Mouse (Mus musculus) kidney, embryonic 16.5 days (tissue): ENCODE measurements at regions not wholly inside any gene's neighbourhood (a gene's known extent, or its start where the extent isn't known, plus 50 kb on each side); places are given as distances from the start of the nearest gene placed in this dataset.

Experiments
- ATAC-seq: fragments of 200-750 bp; cut with Nextera tagmentation; 2 replicates; pipeline ENCODE4 v1.8.0; 2017; ENCODE audit warnings: moderate TSS enrichment; ENCODE audit not compliant: low FRiP score, low TSS enrichment
- H3K27ac ChIP-seq: fragments of 300-500 bp; sonication (generic); 2 replicates; pipeline ENCODE4 v1.5.1; 2014; ENCODE audit warnings: low read length
- H3K27me3 ChIP-seq: fragments of 300-500 bp; sonication (generic); 2 replicates; pipeline ENCODE4 v1.6.1; 2014; ENCODE audit warnings: low read length, control low read depth, mixed read lengths; ENCODE audit not compliant: insufficient read depth
- H3K36me3 ChIP-seq: fragments of 300-500 bp; sonication (generic); 2 replicates; pipeline ENCODE4 v1.6.1; 2014; ENCODE audit warnings: low read length, control low read depth, mixed read lengths; ENCODE audit not compliant: insufficient read depth
- H3K4me1 ChIP-seq: fragments of 300-500 bp; sonication (generic); 2 replicates; pipeline ENCODE4 v1.6.1; 2014; ENCODE audit warnings: low read length, control low read depth, mixed read lengths; ENCODE audit not compliant: insufficient read depth
- H3K4me2 ChIP-seq: fragments of 300-500 bp; sonication (generic); replicated peaks from 2 replicates; pipeline ENCODE4 v1.6.1; 2014; ENCODE audit warnings: low read depth, low read length
- H3K4me3 ChIP-seq: fragments of 300-500 bp; sonication (generic); 2 replicates; pipeline ENCODE4 v1.5.1; 2014; ENCODE audit warnings: mild to moderate bottlenecking, low read length
- H3K9ac ChIP-seq: fragments of 300-500 bp; sonication (generic); replicated peaks from 2 replicates; pipeline ENCODE4 v1.6.1; 2014; ENCODE audit warnings: low read length
- H3K9me3 ChIP-seq: fragments of 300-500 bp; sonication (generic); 2 replicates; pipeline ENCODE4 v1.6.1; 2016; ENCODE audit warnings: low read length, control low read depth
- WGBS: fragments of 180-500 bp; shearing (Covaris S2); extraction: QIAGEN DNeasy Blood & Tissue Kit; methylation state at CpG from one replicate; pipeline ENCODE4 v1.1.7; 2014; 5-methylcytosine and 5-hydroxymethylcytosine counted together

DNA sequence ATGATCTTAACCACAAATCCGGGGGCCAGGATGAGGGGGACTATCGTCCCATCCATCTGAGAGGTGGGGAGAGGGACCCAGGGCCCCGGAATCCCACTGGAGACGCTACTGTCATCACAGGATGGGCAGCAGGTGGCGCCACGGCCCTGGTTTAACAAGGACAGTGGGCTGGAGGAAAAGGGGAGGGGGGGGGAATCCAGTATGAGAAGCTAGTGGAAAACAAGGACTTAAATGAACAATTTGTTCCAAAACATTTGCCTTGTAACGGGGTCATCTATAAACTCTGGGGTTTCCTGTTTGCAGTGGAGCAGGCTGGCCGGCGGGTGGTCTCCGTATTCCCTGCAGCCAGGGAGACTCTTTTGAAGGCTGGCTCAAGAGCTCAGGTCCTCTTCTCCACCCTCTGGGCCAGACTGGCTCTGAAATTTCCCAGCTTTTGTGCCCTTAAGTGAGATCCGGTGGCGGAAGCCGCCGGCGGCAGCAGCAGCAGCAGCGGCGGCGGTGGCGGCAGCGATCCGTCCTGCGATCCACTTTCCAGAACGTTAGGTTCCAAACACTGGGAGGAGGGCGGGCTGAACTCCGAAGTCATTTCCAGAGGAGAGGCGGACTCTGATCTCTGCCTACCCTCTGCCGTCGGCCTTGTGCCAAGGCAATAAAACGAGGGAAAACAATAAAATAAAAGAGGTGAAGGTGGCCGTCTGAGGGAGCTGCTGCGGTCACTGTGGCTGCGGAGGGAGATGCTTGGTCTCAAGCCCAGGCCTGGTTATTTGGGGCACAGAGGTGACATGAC lies 86.8 kb downstream of the 2410131K14Rik start:
- peak overlapping the region; percentile 83 for H3K4me2 ChIP-seq
- peak; percentile 87 for ATAC-seq

DNA sequence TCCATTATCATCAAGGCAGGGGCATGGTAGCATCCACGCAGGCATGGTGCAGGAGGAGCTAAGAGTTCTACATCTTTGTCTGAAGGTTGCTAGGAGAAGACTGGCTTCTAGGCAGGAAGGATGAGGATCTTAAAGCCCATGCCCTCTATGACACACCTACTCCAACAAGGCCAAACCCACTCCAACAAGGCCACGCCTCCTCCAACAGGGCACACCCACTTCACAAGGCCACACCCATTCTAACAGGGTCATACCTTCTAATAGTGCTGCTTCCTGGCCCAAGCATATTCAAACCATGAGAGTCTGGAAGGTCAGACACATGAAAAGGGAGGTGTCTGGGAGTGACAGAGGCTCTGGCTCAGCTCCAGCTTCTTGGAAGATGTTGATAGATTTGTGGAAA lies 89.0 kb downstream of the 2410131K14Rik start:
- Histone ChIP-seq H3K27ac (no peak overlapping the region), H3K9ac (no peak overlapping the region), H3K4me1 (peaks cover 13% of the 10 kb centered on the region), H3K4me3 (no peak overlapping the region), H3K4me2 (no peak overlapping the region), H3K27me3 (peaks cover 15% of the 10 kb centered on the region; the same call in 1 of the 2 replicates), H3K36me3 (no peaks in the 10 kb centered on the region), H3K9me3 (no peaks in the 10 kb centered on the region)
- no peak for ATAC-seq
- WGBS = 98% methylated on average over 2 of the region's 2 CpGs

More for the DNA sequence above, 86.8 kb downstream of the 2410131K14Rik start:
- peaks cover 26% of the 10 kb centered on the region for H3K4me1 ChIP-seq
- peaks cover 22% of the 10 kb centered on the region; the same call in 1 of the 2 replicates for H3K27me3 ChIP-seq
- no peaks in the 10 kb centered on the region for H3K36me3 ChIP-seq
- H3K9ac ChIP-seq = peak overlapping the region; percentile 67
- H3K4me3 ChIP-seq = peak overlapping the region; percentile 43
- H3K27ac ChIP-seq = peak overlapping the region; percentile 91
- no peaks in the 10 kb centered on the region for H3K9me3 ChIP-seq
- WGBS = under 1% methylated on average over 32 of the region's 32 CpGs

DNA sequence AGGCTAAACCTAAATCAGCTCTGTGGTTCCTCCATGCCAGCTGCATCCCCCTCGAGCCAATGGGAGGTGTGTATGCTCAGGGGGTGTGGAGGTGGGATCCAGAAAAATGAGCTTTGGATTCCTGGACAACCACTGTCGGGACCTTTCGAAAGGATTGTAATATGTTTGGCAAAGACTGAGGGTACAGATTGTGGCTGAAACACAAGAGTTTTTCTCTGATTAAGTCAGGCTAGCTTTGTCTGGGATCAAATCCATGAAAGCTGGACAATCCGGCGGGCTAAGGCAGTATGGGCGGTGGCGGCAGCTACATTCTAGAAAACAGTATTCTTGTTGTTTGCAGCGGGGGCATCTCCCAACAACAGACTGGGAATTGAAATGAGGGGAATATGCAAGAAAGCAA lies 93.2 kb downstream of the 2410131K14Rik start:
- 92% methylated on average over 8 of the region's 8 CpGs for WGBS
- no peak overlapping the region for H3K4me3 ChIP-seq
- ATAC-seq = no peak
- no peaks in the 10 kb centered on the region for H3K4me1 ChIP-seq
- no peaks in the 10 kb centered on the region for H3K27me3 ChIP-seq
- peaks cover 3% of the 10 kb centered on the region; the same call in 1 of the 2 replicates for H3K9me3 ChIP-seq
- H3K27ac ChIP-seq = no peak overlapping the region
- H3K9ac ChIP-seq = no peak overlapping the region
- no peak overlapping the region for H3K4me2 ChIP-seq
- H3K36me3 ChIP-seq = no peaks in the 10 kb centered on the region

GRCm38 (mm10) chr5:118339676-118340661 lies 94.9 kb downstream of the 2410131K14Rik start:
- no peak overlapping the region; the same call in 1 of the 2 replicates for H3K27ac ChIP-seq
- no peak overlapping the region for H3K4me2 ChIP-seq
- WGBS = 34% methylated on average over 22 of the region's 22 CpGs
- H3K36me3 ChIP-seq = no peaks in the 10 kb centered on the region
- ATAC-seq = peak; percentile 71
- H3K4me3 ChIP-seq = no peak overlapping the region
- peaks cover 6% of the 10 kb centered on the region; the same call in 1 of the 2 replicates for H3K4me1 ChIP-seq
- H3K9ac ChIP-seq = no peak overlapping the region
- H3K9me3 ChIP-seq = peaks cover 3% of the 10 kb centered on the region; the same call in 1 of the 2 replicates
- H3K27me3 ChIP-seq = no peaks in the 10 kb centered on the region

DNA sequence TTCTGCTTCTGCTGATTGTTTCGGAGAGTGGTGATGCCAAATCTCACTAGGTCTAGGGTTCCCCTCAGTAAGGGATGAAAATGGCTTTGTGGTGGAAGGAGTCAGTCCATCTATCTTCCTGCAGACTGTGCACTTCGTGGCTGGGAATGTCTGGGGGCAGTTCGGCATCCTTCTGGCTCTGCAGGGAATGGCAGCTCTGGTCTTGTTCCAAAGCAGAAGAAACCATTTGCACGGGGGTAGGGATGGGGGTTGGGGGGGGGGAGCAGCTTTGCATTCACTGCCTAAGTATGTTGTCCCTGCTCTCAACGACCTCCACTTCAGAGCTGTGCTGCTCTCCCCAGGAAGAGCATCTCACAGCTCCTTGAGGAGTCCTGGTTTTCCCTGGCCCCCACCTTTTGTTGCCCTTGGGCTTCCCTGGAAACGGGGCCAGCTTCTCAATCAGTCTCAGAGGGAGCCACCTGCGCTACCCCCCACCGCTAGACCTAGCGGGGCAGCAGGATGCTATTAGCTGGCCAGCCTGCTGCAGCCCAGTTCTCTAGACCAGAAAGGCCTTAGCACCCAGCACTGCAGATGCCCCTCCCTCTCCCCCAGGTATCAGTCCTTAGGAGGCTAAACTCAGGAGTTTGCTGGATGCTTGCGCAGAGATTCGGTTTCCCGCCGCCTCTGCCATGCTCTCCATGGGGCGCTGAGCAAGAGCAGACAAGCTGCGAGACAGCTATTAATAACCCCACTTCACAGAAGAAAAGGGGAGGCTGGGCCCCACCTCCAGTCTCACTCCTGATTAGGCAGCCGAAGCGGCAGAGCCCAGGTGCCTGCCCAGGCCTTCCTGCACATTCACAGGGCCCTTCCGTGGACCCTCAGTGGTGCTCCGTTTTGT lies 98.7 kb downstream of the 2410131K14Rik start:
- no peak overlapping the region for H3K4me2 ChIP-seq
- H3K9ac ChIP-seq = no peak overlapping the region
- no peak overlapping the region for H3K27ac ChIP-seq
- H3K9me3 ChIP-seq = peaks cover 3% of the 10 kb centered on the region; the same call in 1 of the 2 replicates
- H3K36me3 ChIP-seq = no peaks in the 10 kb centered on the region
- H3K27me3 ChIP-seq = no peaks in the 10 kb centered on the region
- H3K4me1 ChIP-seq = peaks cover 6% of the 10 kb centered on the region; the same call in 1 of the 2 replicates
- WGBS = 25% methylated on average over 19 of the region's 19 CpGs
- no peak for ATAC-seq
- H3K4me3 ChIP-seq = no peak overlapping the region

- Histone ChIP-seq H3K4me1 (peaks cover 6% of the 10 kb centered on the region; the same call in 1 of the 2 replicates), H3K27ac (no peak overlapping the region), H3K4me2 (no peak overlapping the region), H3K27me3 (no peaks in the 10 kb centered on the region), H3K9me3 (peaks cover 3% of the 10 kb centered on the region; the same call in 1 of the 2 replicates), H3K9ac (no peak overlapping the region), H3K4me3 (no peak overlapping the region), H3K36me3 (no peaks in the 10 kb centered on the region)
- WGBS = 96% methylated on average over 3 of the region's 3 CpGs
- no peak for ATAC-seq
Measured at GRCm38 (mm10) chr5:118345226-118345625, 100.2 kb downstream of the 2410131K14Rik start.

- Histone ChIP-seq H3K4me3 (no peak overlapping the region), H3K27ac (no peak overlapping the region), H3K4me2 (no peak overlapping the region), H3K9me3 (no peaks in the 10 kb centered on the region; the same call in 1 of the 2 replicates), H3K27me3 (no peaks in the 10 kb centered on the region), H3K4me1 (peaks cover 11% of the 10 kb centered on the region), H3K36me3 (no peaks in the 10 kb centered on the region), H3K9ac (no peak overlapping the region)
- WGBS = 85% methylated on average over 3 of the region's 3 CpGs
- ATAC-seq = no peak
Measured at GRCm38 (mm10) chr5:118349057-118349456, 104.0 kb downstream of the 2410131K14Rik start.

DNA sequence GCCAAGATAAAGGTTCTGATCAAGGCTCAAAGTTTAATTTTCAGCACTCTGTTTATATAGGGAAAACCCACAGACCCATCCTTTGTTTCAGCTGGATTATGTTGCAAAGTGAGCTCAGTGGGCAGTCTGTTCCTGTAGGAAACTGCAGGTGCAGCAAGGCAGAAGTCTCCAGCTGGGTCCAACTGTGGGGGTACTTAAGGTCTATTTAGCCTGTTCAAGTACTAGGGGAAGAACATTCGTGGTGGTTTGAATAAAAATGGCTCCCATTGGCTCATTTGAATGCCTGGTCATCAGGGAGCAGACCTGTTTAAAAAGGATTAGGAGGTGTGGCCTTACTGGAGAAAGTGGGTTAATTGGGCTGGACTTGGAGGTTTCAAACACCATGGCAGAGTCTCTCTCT lies 106.3 kb downstream of the 2410131K14Rik start:
- H3K4me1 ChIP-seq = peaks cover 21% of the 10 kb centered on the region
- 58% methylated on average over 1 of the region's 1 CpGs for WGBS
- ATAC-seq = no peak
- H3K9me3 ChIP-seq = no peaks in the 10 kb centered on the region; the same call in 1 of the 2 replicates
- H3K4me3 ChIP-seq = no peak overlapping the region
- no peaks in the 10 kb centered on the region for H3K27me3 ChIP-seq
- H3K9ac ChIP-seq = no peak overlapping the region
- no peak overlapping the region for H3K27ac ChIP-seq
- no peak overlapping the region for H3K4me2 ChIP-seq
- no peaks in the 10 kb centered on the region for H3K36me3 ChIP-seq

DNA sequence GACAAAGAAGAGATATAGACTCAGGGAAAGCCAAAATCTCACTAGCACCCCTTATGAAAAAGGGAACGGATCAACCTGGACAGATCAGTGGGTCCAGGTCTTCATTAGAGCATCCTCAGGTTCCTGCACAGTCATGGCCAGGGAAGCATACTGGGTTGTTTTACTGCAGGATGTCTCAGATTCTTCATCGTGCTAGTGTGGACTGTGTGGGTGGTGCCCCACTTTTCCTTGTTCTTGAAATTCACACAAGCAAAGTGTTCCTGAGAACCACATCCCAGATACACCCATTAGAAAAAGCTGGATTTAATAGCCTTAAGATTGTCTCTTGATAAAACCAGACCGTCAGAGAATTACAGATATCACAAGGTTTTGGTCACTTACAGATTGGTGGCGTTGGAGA lies 107.1 kb downstream of the 2410131K14Rik start:
- peaks cover 21% of the 10 kb centered on the region for H3K4me1 ChIP-seq
- ATAC-seq = no peak
- 86% methylated on average over 4 of the region's 4 CpGs for WGBS
- H3K27me3 ChIP-seq = no peaks in the 10 kb centered on the region
- H3K9ac ChIP-seq = no peak overlapping the region
- no peaks in the 10 kb centered on the region for H3K36me3 ChIP-seq
- no peak overlapping the region for H3K4me3 ChIP-seq
- no peak overlapping the region for H3K27ac ChIP-seq
- no peaks in the 10 kb centered on the region; the same call in 1 of the 2 replicates for H3K9me3 ChIP-seq
- no peak overlapping the region for H3K4me2 ChIP-seq
